Mouse (Mus musculus) CD4-positive naive resting alpha-beta T cell, adult 57 days (primary cell): ENCODE measurements around the gene Clock. TPM values are rescaled to one million over a fixed set of nuclear protein-coding genes. Genes with fewer than 3 reads are reported as not detected.

Experiments
- total RNA-seq: library from RNA; stranded (reverse); gene quantifications from one replicate; pipeline ENCODE4 v1.2.4, GENCODE M21; 2023

Clock gene
- 19.8 TPM for total RNA-seq

DNA sequence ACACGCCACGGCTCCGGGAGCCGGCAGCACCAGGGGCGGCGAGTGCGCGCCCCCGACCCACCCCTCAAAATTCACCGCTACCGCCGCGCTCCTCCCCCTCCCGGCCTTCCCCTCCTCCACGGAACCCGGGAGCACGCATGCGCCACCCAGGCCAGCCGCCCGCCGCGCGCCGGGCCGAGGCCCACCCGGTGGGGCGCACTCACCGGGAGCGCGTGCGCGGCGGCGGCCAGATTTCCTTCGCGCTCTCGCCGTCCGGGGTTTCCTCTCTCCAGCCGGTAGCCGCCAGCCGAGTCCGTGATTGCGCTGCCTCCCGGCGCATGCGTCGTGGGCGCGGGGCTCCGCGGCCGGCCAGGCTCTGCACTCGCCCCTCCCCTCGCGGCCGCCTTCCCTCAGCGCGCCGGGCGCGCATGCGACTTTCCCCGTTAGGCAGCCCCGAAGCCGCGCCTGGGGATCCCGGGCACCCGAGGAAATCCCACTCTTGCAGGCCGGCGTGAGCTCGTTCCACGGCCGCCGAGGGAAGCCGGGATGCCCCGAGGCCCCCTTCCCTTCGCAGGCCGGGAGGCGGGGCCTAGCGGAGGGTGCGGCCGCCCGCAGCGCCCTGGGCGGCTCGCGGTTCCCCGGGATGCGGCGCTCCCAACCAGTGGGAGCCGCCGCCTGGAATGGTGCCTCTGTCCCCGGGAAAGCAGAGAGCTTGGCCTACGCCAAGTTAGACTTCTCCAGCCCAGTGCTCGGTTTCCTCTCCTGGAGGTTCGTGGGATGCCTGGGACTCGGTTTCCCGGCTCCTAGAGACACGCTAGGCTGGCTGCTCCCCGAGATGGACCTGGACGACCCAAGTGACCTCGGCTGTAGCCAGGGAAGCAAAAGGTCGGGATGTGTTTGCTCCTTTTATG is at the start of gene Clock:
TSS of gene Clock (minus strand) at position 341 of the 890 bp plus-strand sequence.

GRCm38 (mm10) chr5:76330953-76331352 is 26.4 kb upstream of the Clock start, which contains the start of gene Pdcl2:
Pdcl2 (minus strand) TSS chr5:76331156.

DNA sequence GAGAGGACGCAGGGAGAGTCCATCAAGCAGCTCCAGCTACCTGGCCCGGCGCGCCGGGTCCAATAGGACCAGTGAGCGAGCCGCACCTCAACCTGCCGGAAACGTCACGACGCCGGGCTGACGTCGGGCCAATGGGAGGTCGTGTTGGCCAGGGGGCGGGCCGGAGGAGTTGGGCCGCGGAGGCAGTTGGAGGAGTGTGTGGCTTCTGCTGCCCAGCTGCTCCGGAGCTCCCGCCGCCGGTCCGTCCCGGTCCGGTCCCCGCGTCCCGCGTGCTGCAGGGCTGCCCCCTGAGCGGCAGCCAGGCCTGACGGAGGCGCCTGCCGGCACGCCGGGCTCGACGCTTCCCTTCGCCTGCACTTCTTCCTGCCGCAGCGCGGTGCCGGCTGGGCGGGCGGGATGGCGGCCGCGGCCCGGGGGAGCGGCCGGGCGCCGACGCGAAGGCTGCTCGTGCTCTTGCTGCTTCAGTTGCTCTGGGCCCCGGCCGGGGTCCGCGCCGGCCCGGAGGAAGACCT is 120.8 kb downstream of the Clock start, which contains the start of gene Tmem165:
TSS of gene Tmem165 (plus strand) at position 131 of the 512 bp plus-strand sequence.

Other genes with a start within 250 kb of the Clock start
- 39.2 TPM for gene Srd5a3, start 164.5 kb downstream of the Clock start, total RNA-seq
- 31.1 TPM for gene Tmem165, start 120.9 kb downstream of the Clock start, total RNA-seq
- gene Pdcl2, start 26.4 kb upstream of the Clock start, total RNA-seq, result not detected
- gene Nmu, start 59.0 kb upstream of the Clock start, total RNA-seq, result not detected
- gene Gm7271, start 179.2 kb upstream of the Clock start, total RNA-seq, result not detected
- gene Exoc1, start 224.5 kb upstream of the Clock start, total RNA-seq, result 58.6 TPM